Mouse (Mus musculus) splenic B cell, adult 2 months (primary cell): ENCODE measurements around the gene Vmn1r197.
"Not testable (repeated sequence)": the region's sequence is repeated elsewhere in the genome, so short reads cannot be mapped to it uniquely, and the experiment has no call there.

Experiments used
- DNase-seq: peaks from one replicate; pipeline ENCODE4 v3.0.0-alpha.2; 2011; ENCODE audit warnings: low read depth, low spot score
- H3K27me3 ChIP-seq: 2 replicates; pipeline ENCODE4 v1.6.1; 2012; ENCODE audit warnings: mild to moderate bottlenecking, low read length, moderate library complexity, mixed read lengths; ENCODE audit not compliant: control insufficient read depth, poor library complexity, insufficient read depth, severe bottlenecking
- H3K36me3 ChIP-seq: 2 replicates; pipeline ENCODE4 v1.6.1; 2012; ENCODE audit warnings: mild to moderate bottlenecking, low read length, moderate library complexity, mixed read lengths; ENCODE audit not compliant: control insufficient read depth, poor library complexity, insufficient read depth, severe bottlenecking

The Vmn1r197 gene

DNA sequence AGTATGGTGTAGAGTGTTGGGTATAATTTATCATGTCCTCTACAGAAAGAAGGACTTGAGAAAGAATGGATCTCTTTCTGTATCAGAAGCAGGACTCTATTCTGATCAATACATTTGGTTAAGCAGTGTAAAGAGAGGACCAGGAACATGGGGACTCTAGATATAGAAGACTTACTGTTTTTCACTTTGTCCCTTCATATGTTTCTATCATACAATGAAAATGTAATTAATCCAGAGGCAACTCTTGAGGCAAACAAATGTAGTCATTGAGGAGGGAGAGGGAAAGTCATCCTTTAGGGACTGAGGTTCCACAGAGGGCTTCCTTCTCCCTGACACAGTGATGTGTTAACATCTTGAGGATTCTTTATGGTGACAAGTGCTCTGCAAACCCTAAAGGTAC is at the start of gene Vmn1r197:
Gene Vmn1r197, plus strand, starts transcription at position 301 of the 400 bp plus-strand sequence.
- Histone ChIP-seq H3K27me3 (no peaks in the 10 kb centered on the region; the same call in 1 of the 2 replicates), H3K36me3 (no peaks in the 10 kb centered on the region)
- DNase-seq: no peak

GRCm38 (mm10) chr13:22284578-22284977 is 39.8 kb upstream of the Vmn1r197 start:
- Histone ChIP-seq H3K36me3 (no peaks in the 10 kb centered on the region), H3K27me3 (no peaks in the 10 kb centered on the region)

DNA sequence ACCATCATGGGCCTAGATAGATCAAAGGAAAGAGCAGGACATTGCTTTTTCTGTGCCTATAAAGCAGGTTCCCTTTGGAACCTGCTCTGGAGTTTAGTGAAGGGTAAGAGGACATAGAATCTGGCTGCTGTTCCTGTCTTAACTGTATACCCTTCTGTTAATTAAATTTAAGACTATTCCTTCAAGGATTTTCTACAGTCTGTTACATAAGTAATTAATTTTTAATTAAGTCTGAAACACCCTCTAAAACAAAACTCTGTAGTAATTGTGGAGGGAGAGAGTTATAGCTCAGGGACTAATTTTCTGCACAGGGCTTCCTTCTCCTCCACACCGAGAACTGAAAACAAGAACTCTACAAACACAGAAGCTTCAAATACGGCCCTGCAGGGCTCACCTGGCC is 34.8 kb upstream of the Vmn1r197 start, which contains the start of gene Vmn1r196:
Gene Vmn1r196, plus strand, starts transcription at position 301 of the 400 bp plus-strand sequence.
- DNase-seq: no peak
- Histone ChIP-seq H3K36me3 (no peaks in the 10 kb centered on the region), H3K27me3 (no peaks in the 10 kb centered on the region)

More at GRCm38 (mm10) chr13:22284578-22284977, 39.8 kb upstream of the Vmn1r197 start:
- no peak for DNase-seq

DNA sequence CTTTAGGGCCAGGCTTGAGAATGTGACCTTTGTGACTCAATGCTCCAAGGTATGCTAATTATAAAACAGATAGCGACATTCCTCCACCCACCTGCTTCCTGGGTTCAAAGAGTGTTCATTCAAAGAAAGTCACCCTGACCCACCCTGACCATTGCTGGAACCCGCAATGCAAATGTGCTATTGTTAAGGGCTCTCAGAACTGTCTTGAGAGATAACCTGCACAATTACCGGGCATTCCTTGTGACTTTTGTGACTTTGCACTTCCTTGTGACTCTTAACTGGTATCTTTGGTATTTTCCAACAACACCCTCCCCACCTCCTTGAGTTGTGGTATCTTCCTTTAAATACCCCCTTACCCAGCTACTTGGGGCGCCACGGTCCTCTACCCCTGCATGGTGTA is 16.3 kb upstream of the Vmn1r197 start:
- not testable (repeated sequence) for DNase-seq, H3K27me3 ChIP-seq, H3K36me3 ChIP-seq

DNA sequence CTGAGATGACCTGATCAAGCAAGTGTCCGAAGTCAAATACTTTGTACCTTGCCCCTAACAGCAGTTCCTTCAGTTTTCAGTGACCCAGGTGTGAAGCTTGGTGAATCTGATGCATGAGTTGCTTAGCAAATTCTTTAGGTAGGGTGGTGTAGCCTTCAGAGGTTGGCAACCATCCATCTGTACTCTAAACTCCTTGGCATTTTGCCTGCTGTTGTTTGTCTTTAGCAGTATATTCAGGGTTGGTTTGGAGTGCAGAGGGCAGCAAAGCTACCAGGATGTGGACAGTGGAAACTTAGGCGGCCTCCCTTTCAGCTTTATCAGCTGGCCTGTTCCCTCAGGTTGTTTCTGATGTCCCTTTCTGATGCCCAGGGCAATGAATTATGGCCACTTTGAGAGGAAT is 9.0 kb upstream of the Vmn1r197 start:
- DNase-seq: no peak
- Histone ChIP-seq H3K27me3 (no peaks in the 10 kb centered on the region), H3K36me3 (no peaks in the 10 kb centered on the region)

- H3K27me3 ChIP-seq: no peaks in the 10 kb centered on the region; the same call in 1 of the 2 replicates
- no peaks in the 10 kb centered on the region for H3K36me3 ChIP-seq
- no peak for DNase-seq
Measured at GRCm38 (mm10) chr13:22317366-22317765, 7.0 kb upstream of the Vmn1r197 start.

DNA sequence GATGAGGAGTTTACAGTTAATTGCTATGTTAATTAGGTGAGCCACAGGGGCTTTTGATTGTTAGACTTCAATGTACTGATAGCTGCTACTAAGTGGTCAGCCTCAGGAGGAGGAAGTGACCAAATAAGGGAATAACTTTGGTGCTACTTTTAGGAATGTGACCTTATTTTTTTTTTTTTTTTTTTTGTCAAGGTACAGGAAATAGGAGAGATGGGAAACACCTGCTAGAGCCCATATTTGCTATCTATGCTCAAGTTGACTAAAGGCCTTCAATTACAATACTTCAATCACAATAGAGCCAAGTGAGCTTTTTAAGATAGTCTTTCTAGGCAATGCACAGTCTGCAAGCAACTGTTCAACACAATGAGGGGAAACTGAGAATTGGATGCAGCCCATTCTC is 4.3 kb upstream of the Vmn1r197 start:
- no peaks in the 10 kb centered on the region; the same call in 1 of the 2 replicates for H3K27me3 ChIP-seq
- no peaks in the 10 kb centered on the region for H3K36me3 ChIP-seq
- no peak for DNase-seq

DNA sequence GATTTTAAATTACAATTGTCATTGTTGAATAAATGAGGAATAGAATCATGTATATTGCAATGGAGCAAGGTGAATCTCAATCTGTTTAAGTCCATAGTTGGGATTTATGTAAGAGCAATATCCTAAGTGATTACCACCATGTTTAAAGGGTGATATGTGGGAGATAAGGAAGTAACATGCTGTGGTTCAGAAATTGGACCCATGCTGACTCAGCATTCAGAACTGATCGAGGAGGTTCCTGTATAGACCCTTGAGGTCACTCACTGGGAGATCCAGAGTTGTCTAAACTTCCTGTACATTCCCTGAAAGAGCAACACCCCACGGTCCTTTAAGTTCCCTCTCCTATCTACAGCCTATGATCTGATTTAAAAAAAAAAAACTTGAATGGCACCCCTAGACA is 8.9 kb downstream of the Vmn1r197 start:
- no peaks in the 10 kb centered on the region for H3K36me3 ChIP-seq
- no peak for DNase-seq
- no peaks in the 10 kb centered on the region for H3K27me3 ChIP-seq

DNA sequence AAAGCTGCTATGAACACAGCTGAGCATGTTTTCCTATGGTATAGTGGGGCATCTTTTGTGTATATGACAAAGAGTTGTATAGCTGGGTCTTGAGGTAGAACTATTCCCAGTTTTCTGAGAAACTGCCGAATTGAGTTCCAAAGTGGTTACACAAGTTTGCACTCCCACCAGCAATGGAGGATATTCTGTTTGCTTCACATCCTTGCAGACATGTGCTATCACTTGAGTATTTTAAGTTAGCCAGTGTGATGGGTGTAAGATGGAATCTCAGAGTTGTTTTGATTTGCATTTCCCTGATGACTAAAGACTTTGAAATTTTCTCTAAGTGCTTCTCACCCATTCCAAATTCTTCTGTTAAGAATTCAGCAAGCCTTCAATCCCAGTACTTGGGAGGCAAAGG is 11.2 kb downstream of the Vmn1r197 start:
- H3K36me3 ChIP-seq: no peaks in the 10 kb centered on the region
- DNase-seq: no peak
- no peaks in the 10 kb centered on the region for H3K27me3 ChIP-seq

DNA sequence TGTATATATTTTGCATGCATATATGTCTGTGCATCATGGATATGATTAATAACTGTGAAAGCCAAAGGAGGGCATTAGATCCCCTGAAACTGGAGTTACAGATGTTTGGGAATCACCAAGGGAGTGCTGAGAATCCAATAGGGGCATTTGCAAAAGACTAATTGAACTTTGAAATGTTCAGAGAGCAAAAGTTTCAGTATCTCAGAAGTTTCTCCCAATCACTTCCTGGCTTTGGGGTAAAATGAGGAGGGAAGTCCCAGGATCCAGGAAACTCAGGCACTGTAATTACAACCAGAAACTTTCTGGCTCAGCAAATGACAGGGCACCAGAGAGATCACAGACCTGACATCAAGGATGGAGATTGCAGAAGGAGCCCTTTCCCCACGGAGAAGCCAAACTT is 25.7 kb downstream of the Vmn1r197 start, which contains the start of gene Vmn1r198:
Gene Vmn1r198, plus strand, starts transcription at position 301 of the 400 bp plus-strand sequence.
- no peak for DNase-seq
- H3K36me3 ChIP-seq: no peaks in the 10 kb centered on the region
- no peaks in the 10 kb centered on the region for H3K27me3 ChIP-seq

DNA sequence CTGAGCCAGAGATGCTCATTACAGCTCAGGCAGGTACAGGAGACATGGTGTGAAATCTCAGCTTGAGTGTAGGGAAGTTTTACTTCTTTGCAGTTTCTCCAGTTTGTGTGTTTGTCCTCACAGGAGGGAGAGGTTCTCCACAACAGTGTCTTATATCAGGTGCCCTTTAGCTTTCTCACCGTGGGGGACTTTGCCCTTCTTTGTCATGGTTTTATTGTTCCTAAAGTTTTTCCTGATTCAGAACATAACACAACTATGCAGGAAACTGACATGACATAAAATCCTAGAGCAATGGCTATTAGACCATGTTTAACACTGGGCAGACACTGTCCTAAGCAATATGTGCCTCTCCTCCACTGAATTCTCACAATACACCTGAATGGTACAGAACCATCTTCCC is 26.4 kb downstream of the Vmn1r197 start:
- DNase-seq: no peak
- H3K36me3 ChIP-seq: no peaks in the 10 kb centered on the region
- H3K27me3 ChIP-seq: no peaks in the 10 kb centered on the region

DNA sequence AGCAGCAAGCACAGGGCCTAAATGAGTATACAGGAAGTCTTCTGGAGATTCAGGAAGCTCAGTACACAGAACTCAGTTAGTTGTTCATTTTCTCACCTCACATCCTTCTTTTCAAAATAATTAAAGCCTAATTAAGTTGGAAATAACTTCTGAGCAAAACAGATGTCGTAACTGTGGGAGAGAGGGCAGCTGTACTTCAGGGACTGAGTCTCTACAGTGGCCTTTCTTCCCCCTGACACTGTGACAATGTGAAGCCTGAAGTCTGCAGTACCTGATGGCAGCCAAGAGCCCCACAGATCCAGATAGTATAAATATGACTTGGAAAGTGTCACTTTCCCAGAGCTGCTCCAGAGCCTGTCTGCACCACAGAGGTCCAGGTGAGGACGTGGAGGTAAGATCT is 55.1 kb downstream of the Vmn1r197 start, which contains the start of gene Vmn1r199:
Gene Vmn1r199, plus strand, starts transcription at position 301 of the 400 bp plus-strand sequence.
- Histone ChIP-seq H3K27me3 (no peaks in the 10 kb centered on the region), H3K36me3 (no peaks in the 10 kb centered on the region)
- no peak for DNase-seq

DNA sequence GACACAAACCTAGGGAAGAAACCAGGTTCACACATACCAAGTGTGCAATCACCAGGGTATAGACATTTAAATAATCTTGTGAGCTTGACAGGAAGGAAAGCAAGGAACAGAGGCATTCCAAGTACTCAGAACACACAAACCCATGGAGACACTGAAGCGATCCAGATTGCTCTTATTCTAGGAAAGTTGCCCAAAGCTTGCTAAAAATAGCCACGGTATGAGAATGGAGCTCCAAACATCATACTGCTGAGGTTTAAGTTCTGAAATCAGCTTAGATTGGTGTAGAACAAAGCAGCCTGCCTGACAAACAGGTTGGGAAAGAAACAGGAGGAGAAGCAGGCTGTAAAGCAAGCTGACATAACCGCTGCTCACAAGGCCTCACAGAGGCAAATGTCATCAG is 56.7 kb downstream of the Vmn1r197 start:
- not testable (repeated sequence) for DNase-seq, H3K36me3 ChIP-seq, H3K27me3 ChIP-seq
